In genomic region chr12:86188161-86188560, GRCm38 (mm10) we compare ENCODE assay signal across 8 mouse cellular contexts. TPM values are rescaled to one million over a fixed set of nuclear protein-coding genes. Genes with fewer than 3 reads are reported as not detected.
A peak's percentile ranks its signal among the peaks of the same experiment; 100 is the strongest.
DNase-seq lines count a peak whose midpoint lies in the region; TF ChIP-seq lines count a peak whose summit lies in the region.

No protein-coding gene starts in this region.

- H3K79me2 ChIP-seq in MEL (ENCODE audit: control insufficient read depth, insufficient read depth, low read length, poor library complexity) = no peaks in the 10 kb centered on the region

- H3K4me1 ChIP-seq in cerebellum, adult 2 months (ENCODE audit: control insufficient read depth, insufficient read depth, low read length) = no peaks in the 10 kb centered on the region
- no peaks in the 10 kb centered on the region for H3K4me1 ChIP-seq in MEL (ENCODE audit: control insufficient read depth in 1 of 2, insufficient read depth in 2 of 2, low read length in 2 of 2)

- TF ChIP-seq RAD21 in MEL (IDR thresholded peaks at IDR 0.05; ENCODE audit: low read depth, low read length) = peak; percentile 17

- peak; percentile 33 for TF ChIP-seq CTCF in cerebellum, adult 2 months (IDR thresholded peaks at IDR 0.05; ENCODE audit: borderline replicate concordance, insufficient read depth, low read depth, low read length)
- TF ChIP-seq CTCF in layer of hippocampus, adult 2 months (conservative IDR thresholded peaks at IDR 0.05) = peak; percentile 78
- TF ChIP-seq CTCF in MEL (IDR thresholded peaks at IDR 0.05 in 2 of 3, conservative IDR thresholded peaks at IDR 0.05 in 1 of 3; ENCODE audit: control insufficient read depth in 1 of 3, insufficient read depth in 1 of 3, low read depth in 2 of 3, low read length in 3 of 3, poor library complexity in 1 of 3, severe bottlenecking in 1 of 3) = peak; percentile 30 to 55 (median 44); a peak in 5 of 6 replicates

- no peak for TF ChIP-seq EP300 in MEL (IDR thresholded peaks at IDR 0.05; ENCODE audit: low read depth in 1 of 2, low read length in 2 of 2)

- H3K9ac ChIP-seq in MEL (ENCODE audit: control insufficient read depth, low read depth, low read length, poor library complexity, severe bottlenecking) = no peak overlapping the region

- peak in 1 of 2 experiments; percentile 32 for DNase-seq in cerebellum, adult 2 months
- no peak for DNase-seq in cerebellum, adult 8-10 months
- peak in 1 of 2 experiments; percentile 46 for DNase-seq in layer of hippocampus, adult 2 months (ENCODE audit: low spot score in 2 of 2)
- DNase-seq in layer of hippocampus, postnatal 36 days = no peak
- DNase-seq in MEL (ENCODE audit: low read depth, low spot score) = peak; percentile 10
- peak; percentile 14 for DNase-seq in induced T-regulatory cell, adult 2 months (ENCODE audit: low read depth)
- DNase-seq in urinary bladder, postnatal 14 days (ENCODE audit: low spot score) = no peak
- no peak for DNase-seq in frontal cortex, postnatal 14 days (ENCODE audit: low spot score in 2 of 2)

- WGBS in cerebellum, adult 2 months = 88% methylated on average over 5 of the region's 5 CpGs

- H3K27me3 ChIP-seq in cerebellum, adult 2 months (ENCODE audit: control insufficient read depth, insufficient read depth, low read length) = no peaks in the 10 kb centered on the region
- H3K27me3 ChIP-seq in MEL (ENCODE audit: control insufficient read depth in 1 of 2, insufficient read depth in 2 of 2, low read length in 2 of 2) = no peaks in the 10 kb centered on the region; a peak in 1 of 4 replicates

- no peaks in the 10 kb centered on the region for H3K36me3 ChIP-seq in MEL (ENCODE audit: control insufficient read depth in 1 of 2, insufficient read depth in 2 of 2, low read length in 2 of 2)

- no peak overlapping the region for H3K27ac ChIP-seq in cerebellum, adult 2 months (ENCODE audit: insufficient read depth, low read length)
- H3K27ac ChIP-seq in layer of hippocampus, adult 2 months = no peak overlapping the region
- no peak overlapping the region for H3K27ac ChIP-seq in MEL (ENCODE audit: control insufficient read depth, low read depth, low read length)

- H3K4me3 ChIP-seq in cerebellum, adult 2 months (replicated peaks; ENCODE audit: insufficient read depth, low read depth, low read length) = no peak overlapping the region
- no peak overlapping the region for H3K4me3 ChIP-seq in layer of hippocampus, adult 2 months
- no peak overlapping the region for H3K4me3 ChIP-seq in MEL (ENCODE audit: control insufficient read depth in 1 of 2, insufficient read depth in 1 of 2, low read depth in 2 of 2, low read length in 2 of 2)

- no peak for TF ChIP-seq POLR2A in cerebellum, adult 2 months (IDR thresholded peaks at IDR 0.05; ENCODE audit: borderline replicate concordance, insufficient read depth, low read length)
- no peak for TF ChIP-seq POLR2A in MEL (IDR thresholded peaks at IDR 0.05; ENCODE audit: control insufficient read depth in 1 of 2, insufficient read depth in 1 of 2, low read depth in 1 of 2, low read length in 2 of 2, poor library complexity in 1 of 2)

- no peaks in the 10 kb centered on the region for H3K9me3 ChIP-seq in MEL (replicated peaks; ENCODE audit: insufficient read depth, low read length)

TF ChIP-seq in MEL, 35 proteins besides CTCF, POLR2A, EP300 and RAD21:
- TF ChIP-seq ETS1 (IDR thresholded peaks at IDR 0.05; ENCODE audit: low read depth, low read length) (no peak), SMC3 (IDR thresholded peaks at IDR 0.05; ENCODE audit: low read depth, low read length) (peak; percentile 35)

RNA-seq across cellular contexts. Expression of gene Gpatch2l, which starts 53.5 kb away (rescaled TPM):
- polyA plus RNA-seq in cerebellum, adult 2 months (2012; rRNA removed) = 26.1 and 28.0 TPM in 2 replicates
- total RNA-seq in layer of hippocampus, adult 2 months (2021) = 10 to 100 TPM; 30.7 to 31.3 TPM
- total RNA-seq in layer of hippocampus, postnatal 36 days (2021) = 10 to 100 TPM; 29.3 to 30.2 TPM
- total RNA-seq in MEL (2012; rRNA removed) = 13.5 and 15.5 TPM in 2 replicates
- 10 to 100 TPM; 18.6 to 50.5 TPM for polyA plus RNA-seq in MEL (2012; ENCODE audit: insufficient read depth in 1 of 2, insufficient read length in 2 of 2, low read depth in 1 of 2, low replicate concordance in 2 of 2, missing spikeins in 1 of 2)

Comparison
In these comparisons a context has a peak if more than half of its experiments do, and no peak if none do; other contexts are left out.
1. DNase-seq: peak in MEL (single experiment) and induced T-regulatory cell, adult 2 months (single experiment); none in cerebellum, adult 8-10 months (single experiment), layer of hippocampus, postnatal 36 days (0 of 2), urinary bladder, postnatal 14 days (single experiment) and frontal cortex, postnatal 14 days (0 of 2).
2. Peak in every context shown above with its lines, with median percentiles within 50 percentile points of each other: CTCF ChIP-seq.